Mouse (Mus musculus) liver, adult 10 weeks (tissue): ENCODE measurements around the gene Olfr146. TPM values are rescaled to one million over a fixed set of nuclear protein-coding genes. Genes with fewer than 3 reads are reported as not detected.

Experiments used
- polyA plus RNA-seq: library from polyadenylated mRNA; stranded (reverse); fragments of 350-450 nt; fragmentation: Illumina TruSeq; extraction: RNeasy Lipid Tissue Mini Kit (QIAGEN cat#74804); gene quantifications from one replicate; pipeline ENCODE4 v1.2.3, GENCODE M21; 2014; ENCODE audit warnings: low read depth, low replicate concordance

The Olfr146 gene
- polyA plus RNA-seq: not detected

DNA sequence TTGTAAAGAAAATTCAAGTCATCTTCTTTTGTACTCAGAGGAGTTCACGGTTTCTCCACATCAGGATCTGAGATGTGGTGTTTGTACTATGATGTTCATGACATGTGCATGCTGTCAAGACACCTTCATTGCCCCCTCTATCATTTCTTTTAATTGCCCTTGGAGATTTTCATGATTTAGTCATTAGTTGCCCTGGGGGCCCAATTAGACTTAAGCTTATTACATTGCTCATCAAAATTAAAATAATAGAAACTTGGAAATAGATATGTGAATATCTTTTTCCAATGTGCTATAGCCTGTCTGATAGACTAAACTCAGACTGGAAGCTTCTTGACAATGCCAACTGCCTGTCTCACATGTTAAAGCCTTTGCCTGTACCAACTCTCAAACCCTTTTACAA is at the start of gene Olfr146:
Gene Olfr146, minus strand, starts transcription at position 101 of the 400 bp plus-strand sequence.

DNA sequence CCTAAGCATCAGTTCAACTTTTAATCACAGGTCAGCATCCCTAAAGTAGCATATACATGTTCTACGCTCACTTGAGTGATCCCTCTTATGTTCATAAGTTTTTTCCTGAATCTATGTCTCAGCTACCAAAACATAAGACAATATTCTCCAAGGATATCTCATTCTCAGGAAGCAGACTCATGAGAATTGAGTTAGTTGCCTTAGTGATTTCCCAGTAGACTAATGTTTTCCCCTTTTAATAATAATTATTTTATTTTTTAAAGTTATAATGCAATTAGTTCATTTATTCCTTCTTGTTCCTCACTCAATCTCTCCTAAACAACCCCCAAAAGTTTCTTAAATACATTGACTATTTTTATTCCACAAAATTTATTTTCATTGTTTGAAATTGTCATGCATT is 41.7 kb upstream of the Olfr146 start, which contains the start of gene Olfr937:
Gene Olfr937, minus strand, starts transcription at position 101 of the 400 bp plus-strand sequence.

DNA sequence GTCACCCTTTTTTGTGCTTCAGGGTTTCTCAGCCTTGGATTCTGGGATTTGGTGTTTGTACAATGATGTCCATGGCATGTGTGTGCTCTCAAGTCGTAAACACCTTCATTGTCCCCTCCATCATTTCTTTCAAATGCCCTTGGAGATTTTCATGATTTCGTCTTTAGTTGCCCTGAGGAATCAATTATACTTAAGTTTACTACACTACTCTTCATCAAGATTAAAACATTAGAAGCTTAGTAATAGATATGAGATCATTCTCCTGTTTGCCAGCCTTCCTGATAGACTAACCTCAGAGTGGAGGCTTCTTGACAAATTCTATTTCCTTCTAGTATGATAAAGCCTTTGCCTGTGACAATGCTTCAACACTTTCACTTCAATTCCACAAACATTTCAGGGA is 23.6 kb downstream of the Olfr146 start, which contains the start of gene Olfr935:
Gene Olfr935, minus strand, starts transcription at position 101 of the 400 bp plus-strand sequence.

DNA sequence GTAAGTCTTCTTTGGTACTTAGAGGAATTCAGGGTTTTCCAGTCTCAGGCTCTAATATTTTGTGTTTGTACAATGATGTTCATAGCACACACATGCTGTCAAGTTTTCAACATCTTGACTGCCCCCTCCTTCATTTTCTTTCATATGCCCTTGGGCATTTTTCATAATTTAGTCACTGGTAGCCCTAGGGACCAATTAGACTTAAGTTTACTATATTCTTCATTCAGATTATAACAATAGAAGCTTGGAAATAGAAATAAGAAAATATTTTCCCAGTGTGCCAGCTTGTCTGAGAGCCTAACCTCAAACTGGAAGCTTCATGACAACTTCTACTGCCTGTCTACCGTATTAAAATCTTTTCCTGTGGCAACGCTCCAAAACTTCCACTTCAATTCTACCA is 35.0 kb downstream of the Olfr146 start, which contains the start of gene Olfr934:
Gene Olfr934, minus strand, starts transcription at position 101 of the 400 bp plus-strand sequence.

DNA sequence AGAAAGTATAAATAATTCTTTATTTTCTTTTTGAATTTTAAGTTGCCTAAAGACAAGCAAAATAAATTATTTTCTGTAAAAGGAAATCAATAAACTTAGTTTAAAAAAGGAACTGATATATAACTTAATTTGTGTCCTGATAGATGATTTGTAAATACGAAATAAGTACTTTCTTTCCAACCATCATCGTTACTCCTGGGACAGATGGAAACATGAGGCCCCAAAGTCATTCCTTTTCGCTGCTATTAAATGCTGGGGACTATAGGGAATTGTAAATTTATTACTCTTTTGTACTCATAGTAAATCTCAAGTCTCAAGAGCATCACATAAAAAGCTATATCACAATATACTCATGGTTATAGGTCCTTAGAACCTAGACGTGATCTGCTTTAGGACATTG is 51.2 kb downstream of the Olfr146 start, which contains the start of gene Olfr933:
Gene Olfr933, plus strand, starts transcription at position 301 of the 400 bp plus-strand sequence.

Other genes with a start within 250 kb of the Olfr146 start
- not detected for gene Olfr922, start 208.8 kb downstream of the Olfr146 start, polyA plus RNA-seq
- gene Olfr923, start 196.8 kb downstream of the Olfr146 start, polyA plus RNA-seq: not detected
- gene Olfr924, start 178.9 kb downstream of the Olfr146 start, polyA plus RNA-seq: not detected
- not detected for gene Olfr26, start 168.3 kb downstream of the Olfr146 start, polyA plus RNA-seq
- not detected for gene Olfr926, start 146.3 kb downstream of the Olfr146 start, polyA plus RNA-seq
- not detected for gene Olfr930, start 93.6 kb downstream of the Olfr146 start, polyA plus RNA-seq
- not detected for gene Olfr933, start 51.1 kb downstream of the Olfr146 start, polyA plus RNA-seq
- gene Olfr934, start 35.1 kb downstream of the Olfr146 start, polyA plus RNA-seq: not detected
- gene Olfr935, start 23.7 kb downstream of the Olfr146 start, polyA plus RNA-seq: not detected
- gene Olfr937, start 41.6 kb upstream of the Olfr146 start, polyA plus RNA-seq: not detected
- not detected for gene Olfr938, start 55.5 kb upstream of the Olfr146 start, polyA plus RNA-seq
- gene Olfr27, start 104.8 kb upstream of the Olfr146 start, polyA plus RNA-seq: not detected
- gene Olfr943, start 142.9 kb upstream of the Olfr146 start, polyA plus RNA-seq: not detected
- not detected for gene Olfr944, start 178.5 kb upstream of the Olfr146 start, polyA plus RNA-seq
- gene Olfr1537, start 226.6 kb upstream of the Olfr146 start, polyA plus RNA-seq: not detected